Mouse (Mus musculus): Measurements from ENCODE around the gene Gm9887. TPM values are rescaled to one million over a fixed set of nuclear protein-coding genes. Genes with fewer than 3 reads are reported as not detected.
"Not testable (repeated sequence)": the region's sequence is repeated elsewhere in the genome, so short reads cannot be mapped to it uniquely, and the experiment has no call there.

Gm9887 gene
- polyA plus RNA-seq, 1 experiment = 0.35 TPM

- not testable (repeated sequence) for DNase-seq (ENCODE audit: low read depth)
Measured at GRCm38 (mm10) chr12:69386281-69386732, 14.0 kb upstream of the Gm9887 start.

- no peak for DNase-seq (ENCODE audit: low read depth)
Measured at GRCm38 (mm10) chr12:69385542-69386280, 13.5 kb upstream of the Gm9887 start.

- no peak for DNase-seq (ENCODE audit: low read depth)
Measured at GRCm38 (mm10) chr12:69384606-69385005, 12.3 kb upstream of the Gm9887 start.

GRCm38 (mm10) chr12:69382880-69383279 lies 10.6 kb upstream of the Gm9887 start:
- DNase-seq (ENCODE audit: low read depth) = no peak

GRCm38 (mm10) chr12:69378558-69379454 lies 6.5 kb upstream of the Gm9887 start:
- no peak for DNase-seq (ENCODE audit: low read depth)

- not testable (repeated sequence) for DNase-seq (ENCODE audit: low read depth)
Measured at GRCm38 (mm10) chr12:69377636-69378035, 5.4 kb upstream of the Gm9887 start.

- peak; percentile 57 for DNase-seq (ENCODE audit: low read depth)
Measured at GRCm38 (mm10) chr12:69377188-69377587, 4.9 kb upstream of the Gm9887 start.

GRCm38 (mm10) chr12:69376132-69376531 lies 3.9 kb upstream of the Gm9887 start:
- DNase-seq (ENCODE audit: low read depth) = no peak

- DNase-seq (ENCODE audit: low read depth) = no peak
Measured at GRCm38 (mm10) chr12:69373850-69374766, 1.9 kb upstream of the Gm9887 start.

GRCm38 (mm10) chr12:69372731-69373331 lies 573 bp upstream of the Gm9887 start:
- DNase-seq (ENCODE audit: low read depth) = no peak

GRCm38 (mm10) chr12:69371421-69371853 lies 821 bp downstream of the Gm9887 start:
- DNase-seq (ENCODE audit: low read depth) = peak; percentile 41

- DNase-seq (ENCODE audit: low read depth) = no peak
Measured at GRCm38 (mm10) chr12:69370936-69371335, 1.3 kb downstream of the Gm9887 start.

- no peak for DNase-seq (ENCODE audit: low read depth)
Measured at GRCm38 (mm10) chr12:69367557-69367956, 4.7 kb downstream of the Gm9887 start.

- DNase-seq (ENCODE audit: low read depth) = no peak
Measured at GRCm38 (mm10) chr12:69366424-69366823, 5.8 kb downstream of the Gm9887 start.

- no peak for DNase-seq (ENCODE audit: low read depth)
Measured at GRCm38 (mm10) chr12:69365757-69366156, 6.5 kb downstream of the Gm9887 start.

GRCm38 (mm10) chr12:69363899-69364762 lies 8.1 kb downstream of the Gm9887 start:
- no peak for DNase-seq (ENCODE audit: low read depth)

- not testable (repeated sequence) for DNase-seq (ENCODE audit: low read depth)
Measured at GRCm38 (mm10) chr12:69363110-69363509, 9.1 kb downstream of the Gm9887 start.

- DNase-seq (ENCODE audit: low read depth) = no peak
Measured at GRCm38 (mm10) chr12:69362388-69362787, 9.9 kb downstream of the Gm9887 start.

- no peak for DNase-seq (ENCODE audit: low read depth)
Measured at GRCm38 (mm10) chr12:69361919-69362318, 10.3 kb downstream of the Gm9887 start.

All from gonadal fat pad, adult 2 months (tissue).